Mouse (Mus musculus): ENCODE data around the gene Olfr449.

Gene Olfr449

DNA sequence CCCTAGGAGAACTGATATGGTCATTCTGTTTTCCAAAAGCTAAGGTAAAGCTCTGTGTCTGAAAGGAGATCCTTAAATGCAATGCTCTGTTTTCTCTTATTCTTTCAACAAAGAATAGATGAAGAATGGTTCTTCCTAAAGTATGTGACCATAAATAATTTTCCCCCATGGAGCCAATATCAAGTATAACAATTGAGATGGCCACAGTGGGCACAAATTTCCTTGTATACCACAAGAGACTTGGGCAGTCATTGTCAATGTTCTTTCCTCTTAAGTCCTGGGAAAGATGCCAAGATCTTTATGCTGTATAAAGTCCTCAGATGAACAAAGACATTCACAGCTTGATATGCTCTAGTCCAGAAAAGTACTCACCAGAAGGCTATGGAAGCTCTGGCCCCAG is at the start of gene Olfr449:
TSS of gene Olfr449 (plus strand) at position 301 of the 400 bp plus-strand sequence.
- DNase-seq: no peak

DNA sequence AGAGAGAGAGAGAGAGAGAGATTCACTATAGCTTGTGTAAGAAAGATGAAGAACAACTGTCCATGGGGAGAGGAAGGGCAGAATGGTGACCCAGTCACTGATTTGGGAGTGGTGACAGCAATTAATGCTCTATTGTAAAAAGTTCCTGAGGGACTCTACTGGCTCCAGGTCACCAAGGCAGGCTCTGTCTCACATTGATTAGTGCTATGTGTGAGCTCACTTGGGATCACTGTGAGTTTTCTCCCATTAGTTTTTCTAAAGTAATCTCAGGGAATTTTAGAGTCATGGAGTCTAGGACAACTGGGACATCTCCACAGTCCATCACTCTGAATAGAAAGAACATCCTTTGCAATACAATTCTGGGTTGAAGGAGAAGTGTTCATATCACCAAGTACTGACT is 49.4 kb upstream of the Olfr449 start, which contains the start of gene Olfr452:
TSS of gene Olfr452 (plus strand) at position 301 of the 400 bp plus-strand sequence.
- DNase-seq: no peak

DNA sequence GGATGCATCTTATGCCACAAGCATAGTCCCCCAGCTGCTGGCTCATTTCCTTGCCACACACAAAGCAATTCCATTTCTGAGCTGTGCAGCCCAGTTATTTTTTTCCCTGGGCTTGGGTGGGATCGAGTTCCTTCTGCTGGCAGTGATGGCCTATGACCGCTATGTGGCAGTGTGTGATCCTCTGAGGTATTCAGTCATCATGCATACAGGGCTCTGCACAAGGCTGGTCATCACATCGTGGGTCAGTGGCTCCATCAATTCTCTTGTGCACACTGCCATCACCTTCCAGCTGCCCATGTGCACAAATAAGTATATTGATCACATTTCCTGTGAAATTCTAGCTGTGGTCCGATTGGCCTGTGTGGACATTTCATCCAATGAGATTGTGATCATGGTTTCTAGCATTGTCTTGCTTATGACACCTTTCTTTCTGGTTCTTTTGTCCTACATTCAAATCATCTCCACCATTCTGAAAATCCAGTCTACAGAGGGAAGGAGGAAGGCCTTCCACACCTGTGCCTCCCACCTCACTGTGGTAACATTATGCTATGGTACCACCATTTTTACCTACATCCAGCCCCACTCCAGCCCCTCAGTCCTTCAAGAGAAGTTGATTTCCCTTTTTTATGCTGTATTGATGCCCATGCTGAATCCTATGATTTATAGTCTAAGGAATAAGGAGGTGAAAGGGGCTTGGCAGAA is 43.8 kb upstream of the Olfr449 start:
- peak; percentile 2 to 3 for DNase-seq

DNA sequence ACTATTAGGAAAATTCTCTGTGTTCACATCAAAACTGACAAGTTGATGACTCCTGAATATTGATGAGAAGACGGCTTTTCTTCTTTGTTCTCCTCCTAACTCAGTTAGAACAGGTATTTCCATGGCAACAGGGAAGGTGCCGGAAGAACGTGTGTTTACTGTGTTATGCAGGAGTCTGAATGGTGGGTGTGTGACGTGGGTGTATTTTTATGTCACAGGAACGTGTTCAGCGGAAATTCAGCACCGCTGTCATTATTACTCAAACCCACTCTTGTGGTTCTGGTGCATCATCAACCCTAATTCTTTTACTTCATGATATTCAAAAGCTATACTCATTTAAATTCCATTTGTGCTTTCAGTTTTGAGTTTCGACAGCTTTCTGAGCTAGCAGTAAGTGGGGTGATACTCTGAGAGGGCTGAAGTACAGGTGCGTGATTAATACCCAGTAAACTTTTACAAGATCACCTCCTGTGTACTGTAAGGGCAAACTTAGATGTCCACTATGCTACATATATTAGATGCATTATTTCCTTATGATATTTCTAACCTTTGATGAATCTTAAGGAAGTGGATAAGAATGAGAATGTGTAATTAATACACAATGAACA is 43.1 kb upstream of the Olfr449 start:
- DNase-seq: no peak

- no peak for DNase-seq
These were observed 39.2 kb upstream of the Olfr449 start for GRCm38 (mm10) chr6:42794982-42795381.

- DNase-seq: no peak
These were observed 22.5 kb upstream of the Olfr449 start, which contains the start of gene Olfr450 for GRCm38 (mm10) chr6:42811639-42812038. Olfr450 (plus strand) TSS chr6:42811939.

DNA sequence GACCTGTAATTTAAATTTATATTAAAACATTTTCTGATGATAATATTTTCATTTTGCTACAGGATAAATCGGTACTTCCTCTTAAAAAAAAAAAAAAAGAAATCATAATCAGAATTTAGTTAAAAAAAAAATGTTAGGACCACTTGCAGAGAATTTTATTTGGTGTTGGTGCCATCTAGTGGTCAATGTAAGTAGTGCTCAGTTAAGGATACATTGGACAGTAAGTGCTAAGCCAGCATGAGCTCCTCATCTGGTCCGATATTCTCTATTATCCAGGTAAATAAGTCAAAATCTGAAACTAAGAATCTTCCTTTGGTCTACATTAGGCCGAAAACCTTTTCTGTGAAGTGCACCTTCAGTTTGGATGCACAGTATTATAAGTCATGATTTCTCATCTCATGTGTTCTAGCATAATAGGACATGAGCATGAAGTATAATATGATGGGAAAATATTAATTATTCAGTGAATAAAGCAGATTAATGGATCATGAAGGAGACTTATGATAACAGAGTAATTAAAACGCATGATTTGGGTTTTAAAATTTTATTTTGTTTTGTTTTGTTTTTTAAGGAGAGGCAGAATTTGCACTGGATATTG is 26.1 kb downstream of the Olfr449 start:
- peak; percentile 66 to 79 for DNase-seq

- no peak for DNase-seq
These were observed 35.5 kb downstream of the Olfr449 start for GRCm38 (mm10) chr6:42869695-42870094.

DNA sequence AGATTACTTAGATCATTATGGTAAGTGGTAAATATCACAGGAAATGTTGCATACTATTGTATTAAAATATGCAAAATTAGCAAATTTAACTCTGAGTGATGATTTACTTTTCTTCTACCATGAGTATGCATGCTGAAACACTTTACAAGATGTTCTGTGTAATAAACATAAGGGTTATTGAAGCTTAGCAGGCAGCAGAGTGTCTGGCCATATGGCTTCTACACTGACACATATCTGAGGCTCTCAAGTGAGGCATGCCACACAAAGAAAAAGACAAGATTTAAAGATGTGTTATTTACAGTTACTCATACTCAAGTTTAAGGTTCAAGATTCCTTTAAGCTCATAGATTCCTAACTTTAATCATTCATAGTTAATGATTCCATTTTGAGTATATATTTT is 42.1 kb downstream of the Olfr449 start:
- DNase-seq: no peak
